Mouse (Mus musculus): ENCODE measurements at regions not wholly inside any gene's neighbourhood (a gene's known extent, or its start where the extent isn't known, plus 50 kb on each side); places are given as distances from the start of the nearest gene placed in this dataset.
"Not testable (repeated sequence)": the region's sequence is repeated elsewhere in the genome, so short reads cannot be mapped to it uniquely, and the experiment has no call there.

GRCm38 (mm10) chr14:76758589-76758988, 201.9 kb upstream of the Serp2 start:
- no peak for DNase-seq (ENCODE audit: low spot score in 2 of 2)

- DNase-seq (ENCODE audit: low spot score in 2 of 2) = no peak
These were observed 199.1 kb upstream of the Serp2 start for GRCm38 (mm10) chr14:76755591-76756376.

GRCm38 (mm10) chr14:76753734-76754133, 197.0 kb upstream of the Serp2 start:
- DNase-seq (ENCODE audit: low spot score in 2 of 2) = no peak

GRCm38 (mm10) chr14:76749178-76749577, 192.5 kb upstream of the Serp2 start:
- DNase-seq (ENCODE audit: low spot score in 2 of 2) = no peak

- no peak for DNase-seq (ENCODE audit: low spot score in 2 of 2)
These were observed 192.0 kb upstream of the Serp2 start for GRCm38 (mm10) chr14:76748711-76749110.

GRCm38 (mm10) chr14:76747814-76748213, 191.1 kb upstream of the Serp2 start:
- DNase-seq (ENCODE audit: low spot score in 2 of 2) = no peak

- no peak for DNase-seq (ENCODE audit: low spot score in 2 of 2)
These were observed 189.6 kb upstream of the Serp2 start for GRCm38 (mm10) chr14:76746282-76746681.

- DNase-seq (ENCODE audit: low spot score in 2 of 2) = no peak
These were observed 188.2 kb upstream of the Serp2 start for GRCm38 (mm10) chr14:76744674-76745433.

- DNase-seq (ENCODE audit: low spot score in 2 of 2) = no peak
These were observed 185.6 kb upstream of the Serp2 start for GRCm38 (mm10) chr14:76742297-76742696.

- DNase-seq (ENCODE audit: low spot score in 2 of 2) = peak in 1 of 2 experiments; percentile 90
These were observed 183.3 kb upstream of the Serp2 start for GRCm38 (mm10) chr14:76739836-76740597.

- no peak for DNase-seq (ENCODE audit: low spot score in 2 of 2)
These were observed 179.3 kb upstream of the Serp2 start for GRCm38 (mm10) chr14:76735997-76736396.

- DNase-seq (ENCODE audit: low spot score in 2 of 2) = no peak
These were observed 178.4 kb upstream of the Serp2 start for GRCm38 (mm10) chr14:76735107-76735506.

- no peak for DNase-seq (ENCODE audit: low spot score in 2 of 2)
These were observed 176.7 kb upstream of the Serp2 start for GRCm38 (mm10) chr14:76733258-76733823.

GRCm38 (mm10) chr14:76731096-76731986, 174.7 kb upstream of the Serp2 start:
- peak in 1 of 2 experiments; percentile 56 for DNase-seq (ENCODE audit: low spot score in 2 of 2)

GRCm38 (mm10) chr14:76725844-76726243, 169.2 kb upstream of the Serp2 start:
- DNase-seq (ENCODE audit: low spot score in 2 of 2) = no peak

- not testable (repeated sequence) for DNase-seq (ENCODE audit: low spot score in 2 of 2)
These were observed 168.5 kb upstream of the Serp2 start for GRCm38 (mm10) chr14:76725231-76725630.

GRCm38 (mm10) chr14:76724826-76725225, 168.1 kb upstream of the Serp2 start:
- DNase-seq (ENCODE audit: low spot score in 2 of 2) = no peak

GRCm38 (mm10) chr14:76724395-76724794, 167.7 kb upstream of the Serp2 start:
- no peak for DNase-seq (ENCODE audit: low spot score in 2 of 2)

GRCm38 (mm10) chr14:76723551-76723950, 166.9 kb upstream of the Serp2 start:
- no peak for DNase-seq (ENCODE audit: low spot score in 2 of 2)

GRCm38 (mm10) chr14:76722297-76722696, 165.6 kb upstream of the Serp2 start:
- no peak for DNase-seq (ENCODE audit: low spot score in 2 of 2)

GRCm38 (mm10) chr14:76721751-76722150, 165.1 kb upstream of the Serp2 start:
- DNase-seq (ENCODE audit: low spot score in 2 of 2) = no peak
